9 mouse cellular contexts compared by ENCODE assay signal in genomic region chr13:95994705-95995703, GRCm38 (mm10).
DNase-seq lines count a peak whose midpoint lies in the region; ATAC-seq and TF ChIP-seq lines count a peak whose summit lies in the region.
"Had no signal": no experiment of that assay in that cellular context is flagged by ENCODE, and none has a peak within 500 bp of the region (broad histone marks: within the 10 kb centered on the region; RNA-seq: fewer than 3 reads in every experiment).

No protein-coding gene starts in this region.

- peaks cover 8% of the 10 kb centered on the region for H3K4me1 ChIP-seq in E14TG2a.4 (replicated peaks; ENCODE audit: low read depth, low read length)
- H3K4me1 ChIP-seq in ES-E14 (ENCODE audit: control insufficient read depth in 2 of 2, insufficient read depth in 2 of 2, low read length in 2 of 2, poor library complexity in 1 of 2), result peaks cover 0 to 2% of the 10 kb centered on the region in 2 experiments; a peak in 1 of 4 replicates
- no peaks in the 10 kb centered on the region for H3K4me1 ChIP-seq in lung, postnatal 0 days (ENCODE audit: insufficient read depth, low read depth, low read length)
- H3K4me1 ChIP-seq: liver, embryonic 15.5 days had no signal

- no peaks in the 10 kb centered on the region for H3K9me3 ChIP-seq in E14TG2a.4 (ENCODE audit: low read length)
- H3K9me3 ChIP-seq in ES-E14 (ENCODE audit: control insufficient read depth, insufficient read depth, low read depth, low read length), result no peaks in the 10 kb centered on the region
- H3K9me3 ChIP-seq in lung, postnatal 0 days (ENCODE audit: low read length), result no peaks in the 10 kb centered on the region
- H3K9me3 ChIP-seq: liver, embryonic 15.5 days had no signal

- H3K9ac ChIP-seq in ES-E14 (ENCODE audit: insufficient read depth, low read depth, low read length, poor library complexity, severe bottlenecking), result peak overlapping the region; percentile 30; the same call in 1 of the 2 replicates
- no peak overlapping the region for H3K9ac ChIP-seq in lung, postnatal 0 days (replicated peaks; ENCODE audit: low read depth)
- H3K9ac ChIP-seq: liver, embryonic 15.5 days had no signal

- ATAC-seq in lung, postnatal 0 days, result no peak

- no peaks in the 10 kb centered on the region for H3K36me3 ChIP-seq in E14TG2a.4 (ENCODE audit: insufficient read depth, low read length)
- no peaks in the 10 kb centered on the region for H3K36me3 ChIP-seq in ES-E14 (ENCODE audit: control insufficient read depth, insufficient read depth, low read length, poor library complexity, severe bottlenecking)
- no peaks in the 10 kb centered on the region for H3K36me3 ChIP-seq in lung, postnatal 0 days (ENCODE audit: insufficient read depth, low read length)
- H3K36me3 ChIP-seq: liver, embryonic 15.5 days had no signal

- WGBS in lung, postnatal 0 days, result 76% methylated on average over 27 of the region's 27 CpGs

- peak overlapping the region; percentile 52 for H3K4me3 ChIP-seq in E14TG2a.4 (replicated peaks; ENCODE audit: low read length)
- H3K4me3 ChIP-seq in ES-E14 (ENCODE audit: insufficient read depth in 1 of 2, low read depth in 1 of 2, low read length in 2 of 2, poor library complexity in 1 of 2, severe bottlenecking in 1 of 2), result peak overlapping the region; percentile 32 to 36; a peak in 3 of 4 replicates
- H3K4me3 ChIP-seq in lung, postnatal 0 days (ENCODE audit: low read depth, low read length), result no peak overlapping the region
- H3K4me3 ChIP-seq: liver, embryonic 15.5 days had no signal

- in situ Hi-C loops in ES-E14 (cut with MboI; ENCODE audit: low sequenced_read_pairs in 2 of 2, unreplicated experiment in 2 of 2), result no loop called here

- peak; percentile 59 for DNase-seq in ES-E14 (ENCODE audit: low read depth, low spot score)
- DNase-seq in fat pad, adult 2 months (ENCODE audit: extremely low read depth, low read depth, low spot score), result peak; percentile 56
- peak; percentile 43 for DNase-seq in lung, postnatal 0 days (ENCODE audit: low spot score)
- no peak for DNase-seq in urinary bladder, postnatal 14 days (ENCODE audit: low spot score)
- DNase-seq in gastrocnemius, postnatal 25 days, result no peak
- DNase-seq in frontal cortex, postnatal 14 days (ENCODE audit: low spot score in 2 of 2), result no peak
- no peak for DNase-seq in heart, adult 9 months (ENCODE audit: low spot score in 2 of 2)

- H3K27ac ChIP-seq in ES-E14 (ENCODE audit: insufficient read depth, low read depth, low read length, poor library complexity, severe bottlenecking), result no peak overlapping the region
- H3K27ac ChIP-seq in lung, postnatal 0 days (ENCODE audit: low read length), result no peak overlapping the region
- H3K27ac ChIP-seq: liver, embryonic 15.5 days had no signal

- H3K4me2 ChIP-seq in lung, postnatal 0 days (replicated peaks; ENCODE audit: low read depth, low read length), result no peak overlapping the region
- H3K4me2 ChIP-seq: liver, embryonic 15.5 days had no signal

- no peak for TF ChIP-seq CTCF in E14TG2a.4 (conservative IDR thresholded peaks at IDR 0.05; ENCODE audit: low read length)
- no peak for TF ChIP-seq CTCF in lung, postnatal 0 days (IDR thresholded peaks at IDR 0.05)

- no peaks in the 10 kb centered on the region for H3K27me3 ChIP-seq in E14TG2a.4 (ENCODE audit: insufficient read depth, low read length)
- no peaks in the 10 kb centered on the region for H3K27me3 ChIP-seq in lung, postnatal 0 days (replicated peaks; ENCODE audit: insufficient read depth, low read length)
- H3K27me3 ChIP-seq: liver, embryonic 15.5 days had no signal

- no peak for TF ChIP-seq EP300 in lung, postnatal 0 days (IDR thresholded peaks at IDR 0.05)

TF ChIP-seq in ES-E14, 5 proteins besides CTCF, POLR2A, EP300 and RAD21:
- TF ChIP-seq ZC3H11A (IDR thresholded peaks at IDR 0.05; ENCODE audit: borderline replicate concordance, low read depth, low read length), result no peak
- no peak for TF ChIP-seq HCFC1 (IDR thresholded peaks at IDR 0.05; ENCODE audit: borderline replicate concordance, insufficient read depth, low read length)
- TF ChIP-seq ZNF384 (IDR thresholded peaks at IDR 0.05; ENCODE audit: low read depth, low read length), result no peak
- TF ChIP-seq CHD2 (IDR thresholded peaks at IDR 0.05; ENCODE audit: low read depth, low read length), result no peak
- no peak for TF ChIP-seq MAFK (IDR thresholded peaks at IDR 0.05; ENCODE audit: insufficient read depth, low read depth, low read length)

Comparison
In these comparisons a context has a peak if more than half of its experiments do, and no peak if none do; other contexts are left out.
1. DNase-seq: peak in ES-E14 (single experiment), fat pad, adult 2 months (single experiment) and lung, postnatal 0 days (single experiment); none in urinary bladder, postnatal 14 days (single experiment), gastrocnemius, postnatal 25 days (single experiment), frontal cortex, postnatal 14 days (0 of 2) and heart, adult 9 months (0 of 2).